Mouse (Mus musculus) ES-Bruce4 (cell line): ENCODE data around the gene Plek2.

ENCODE experiments used
- CTCF ChIP-seq: IDR thresholded peaks from one replicate; pipeline ENCODE4 v1.8.1; 2011; ENCODE audit warnings: low read depth, low read length
- EP300 ChIP-seq: IDR thresholded peaks from 2 replicates; pipeline ENCODE4 v1.6.1; 2011; ENCODE audit warnings: low read depth, low read length; ENCODE audit not compliant: insufficient read depth
- POLR2A ChIP-seq: IDR thresholded peaks from one replicate; pipeline ENCODE4 v1.8.1; 2011; ENCODE audit warnings: low read length; ENCODE audit not compliant: insufficient read depth

GRCm38 (mm10) chr12:78914458-78914857 lies 7.7 kb upstream of the Plek2 start:
- TF ChIP-seq CTCF: no peak
- TF ChIP-seq POLR2A: no peak
- no peak for TF ChIP-seq EP300
